Mouse (Mus musculus): ENCODE measurements around the gene Odf2. TPM values are rescaled to one million over a fixed set of nuclear protein-coding genes. Genes with fewer than 3 reads are reported as not detected.

The Odf2 gene
- polyA plus RNA-seq, 1 experiment from 2014 or later: 72.1 TPM

- Histone ChIP-seq H3K9ac (no peak overlapping the region), H3K4me3 (no peak overlapping the region), H3K4me1 (no peaks in the 10 kb centered on the region), H3K27me3 (replicated peaks) (no peaks in the 10 kb centered on the region), H3K36me3 (peaks cover 64% of the 10 kb centered on the region), H3K4me2 (no peak overlapping the region), H3K27ac (no peak overlapping the region), H3K9me3 (replicated peaks) (no peaks in the 10 kb centered on the region)
- 76% methylated on average over 1 of the region's 1 CpGs for WGBS (ENCODE audit: insufficient replicate concordance)
- ATAC-seq: no peak
Observed at GRCm38 (mm10) chr2:29980661-29981060, 91.6 kb downstream of the Odf2 start.

Small RNA genes lying within 50 kb of the gene (microRNA-seq; reads per million reads assigned to microRNA genes)
- not detected for gene Mir219a-2
- gene Mir219b: not detected

Other genes with a start within 250 kb of the Odf2 start
- 0.28 and 0.41 TPM in 2 replicates for gene Gm13420, start 137.5 kb upstream of the Odf2 start, polyA plus RNA-seq (2016; fragmentation: Nextera tagmentation; extraction: Ambion mirVana)
- not detected in 2 replicates for gene Gm13547, start 129.9 kb upstream of the Odf2 start, polyA plus RNA-seq (2016; fragmentation: Nextera tagmentation; extraction: Ambion mirVana)
- gene Coq4, start 101.7 kb upstream of the Odf2 start, polyA plus RNA-seq (2016; fragmentation: Nextera tagmentation; extraction: Ambion mirVana): 21.5 and 21.8 TPM in 2 replicates
- 23.7 and 27.6 TPM in 2 replicates for gene Trub2, start 100.7 kb upstream of the Odf2 start, polyA plus RNA-seq (2016; fragmentation: Nextera tagmentation; extraction: Ambion mirVana)
- gene Slc27a4, start 86.6 kb upstream of the Odf2 start, polyA plus RNA-seq (2016; fragmentation: Nextera tagmentation; extraction: Ambion mirVana): 3.9 and 4.3 TPM in 2 replicates
- gene Urm1, start 69.1 kb upstream of the Odf2 start, polyA plus RNA-seq (2016; fragmentation: Nextera tagmentation; extraction: Ambion mirVana): 11.4 and 11.7 TPM in 2 replicates
- gene Cercam, start 20.1 kb upstream of the Odf2 start, polyA plus RNA-seq (2016; fragmentation: Nextera tagmentation; extraction: Ambion mirVana): 47.2 and 49.9 TPM in 2 replicates
- 38.8 and 43.1 TPM in 2 replicates for gene Gle1, start 46.2 kb downstream of the Odf2 start, polyA plus RNA-seq (2016; fragmentation: Nextera tagmentation; extraction: Ambion mirVana)
- gene Sptan1, start 76.3 kb downstream of the Odf2 start, polyA plus RNA-seq (2016; fragmentation: Nextera tagmentation; extraction: Ambion mirVana): 18.8 and 19.0 TPM in 2 replicates
- 13.2 and 15.4 TPM in 2 replicates for gene Wdr34, start 159.7 kb downstream of the Odf2 start, polyA plus RNA-seq (2016; fragmentation: Nextera tagmentation; extraction: Ambion mirVana)
- 409 and 423 TPM in 2 replicates for gene Set, start 168.2 kb downstream of the Odf2 start, polyA plus RNA-seq (2016; fragmentation: Nextera tagmentation; extraction: Ambion mirVana)
- 4.6 and 5.1 TPM in 2 replicates for gene Pkn3, start 188.5 kb downstream of the Odf2 start, polyA plus RNA-seq (2016; fragmentation: Nextera tagmentation; extraction: Ambion mirVana)
- gene Zdhhc12, start 204.4 kb downstream of the Odf2 start, polyA plus RNA-seq (2016; fragmentation: Nextera tagmentation; extraction: Ambion mirVana): 29.7 and 31.0 TPM in 2 replicates
- gene Zer1, start 235.4 kb downstream of the Odf2 start, polyA plus RNA-seq (2016; fragmentation: Nextera tagmentation; extraction: Ambion mirVana): 4.3 and 4.4 TPM in 2 replicates
- gene Tbc1d13, start 244.5 kb downstream of the Odf2 start, polyA plus RNA-seq (2016; fragmentation: Nextera tagmentation; extraction: Ambion mirVana): 2.9 and 3.3 TPM in 2 replicates

All from liver, embryonic 12.5 days (tissue).